Mouse (Mus musculus) bone marrow, adult 2 months (tissue): ENCODE data around the gene Arhgap42.

Experiments used
- CTCF ChIP-seq: fragments of 200-500 bp; IDR thresholded peaks from 2 replicates; pipeline ENCODE4 v1.5.1; 2011; ENCODE audit warnings: low read length, control low read depth; ENCODE audit not compliant: control insufficient read depth, insufficient read depth
- POLR2A ChIP-seq: fragments of 200-500 bp; IDR thresholded peaks from 2 replicates; pipeline ENCODE4 v1.6.1; 2011; ENCODE audit warnings: low read depth, mild to moderate bottlenecking, control low read depth, low read length, borderline replicate concordance; ENCODE audit not compliant: control insufficient read depth

- no peak for TF ChIP-seq CTCF
- no peak for TF ChIP-seq POLR2A
Observed at GRCm38 (mm10) chr9:9128996-9129694, 109.8 kb downstream of the Arhgap42 start.
